Mouse (Mus musculus): ENCODE data around the gene Tmem127. TPM values are rescaled to one million over a fixed set of nuclear protein-coding genes. Genes with fewer than 3 reads are reported as not detected.

Gene Tmem127
- total RNA-seq (2023): 50.3 TPM

DNA sequence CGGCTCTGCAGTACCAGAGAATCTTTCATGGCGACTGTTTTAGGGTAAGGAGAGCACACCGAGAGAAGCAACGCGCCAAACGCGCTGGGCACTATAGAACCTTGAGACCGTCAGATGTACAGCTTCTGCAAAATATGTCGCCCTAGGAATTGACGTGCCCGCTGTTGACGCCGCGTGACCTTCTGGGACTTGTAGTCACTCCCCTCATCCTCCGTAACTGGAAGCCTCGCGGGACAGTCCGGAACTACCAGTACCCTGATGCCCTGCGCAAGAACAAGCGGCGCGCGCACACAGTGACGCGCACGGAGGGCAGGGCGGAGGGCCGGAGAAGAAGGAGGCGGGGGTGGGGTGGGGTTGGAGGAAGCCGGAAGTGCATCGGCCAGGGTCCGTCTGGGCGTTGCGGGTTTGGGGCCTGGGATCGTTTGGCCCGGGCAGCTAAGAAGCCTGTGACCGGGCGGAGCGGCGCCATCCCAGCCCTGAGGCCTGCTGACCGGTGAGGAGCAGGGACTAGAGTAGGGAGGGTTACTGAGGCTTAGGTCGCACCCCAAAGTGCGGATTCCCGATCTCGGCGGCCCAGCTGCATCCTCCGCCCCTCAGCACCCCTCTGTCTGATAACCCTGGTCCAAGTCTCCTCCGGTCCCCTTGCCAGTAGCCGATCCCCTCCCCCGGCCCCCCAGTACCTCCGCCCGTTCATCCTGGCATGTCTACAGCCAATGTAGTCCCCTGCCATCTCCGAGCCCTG is at the start of gene Tmem127, which contains the start of gene Ciao1:
Gene Tmem127 (plus strand): TSS at position 317 of the 742 bp plus-strand sequence.
Gene Ciao1 (minus strand): TSS at position 225 of the 742 bp plus-strand sequence.

DNA sequence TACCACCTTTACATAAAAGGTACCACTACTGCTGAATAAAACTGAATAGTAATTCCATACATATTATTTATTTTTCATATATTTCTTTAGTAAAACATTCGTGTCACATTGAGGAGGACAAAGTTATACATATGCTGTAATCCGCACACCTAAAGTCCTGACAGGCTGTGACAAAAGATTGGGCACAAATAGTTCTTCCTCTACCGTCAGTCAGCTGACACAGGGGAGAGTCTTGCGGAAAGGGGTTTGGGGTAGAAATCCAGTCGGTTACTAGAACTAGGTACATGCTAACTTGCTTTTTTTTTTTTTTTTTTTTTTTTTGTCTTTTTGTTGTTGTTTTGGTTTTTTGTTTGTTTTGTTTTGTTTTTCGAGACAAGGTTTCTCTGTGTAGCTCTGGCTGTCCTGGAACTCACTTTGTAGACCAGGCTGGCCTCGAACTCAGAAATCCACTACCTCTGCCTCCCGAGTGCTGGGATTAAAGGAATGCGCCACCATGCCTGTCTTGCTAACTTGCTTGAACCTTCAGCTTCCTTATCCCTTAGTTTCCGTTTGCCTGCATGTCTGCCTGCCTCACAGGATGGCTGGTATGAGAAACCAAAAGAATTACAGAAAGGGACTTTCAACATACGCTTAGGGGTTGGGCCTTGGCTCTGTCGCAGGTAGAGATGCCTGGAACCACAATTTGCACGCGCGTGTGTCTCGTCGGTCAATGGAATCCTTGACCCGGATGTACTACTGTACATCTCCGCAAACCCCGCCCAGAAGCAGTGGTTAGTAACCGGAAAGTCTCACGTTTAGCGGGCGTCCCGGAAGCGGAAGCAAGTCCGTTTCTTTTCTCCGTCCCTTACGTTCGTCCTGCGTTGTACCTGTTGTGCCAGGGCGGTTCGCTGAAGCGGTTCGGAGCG is 39.9 kb upstream of the Tmem127 start, which contains the start of the genes 1810024B03Rik and Snrnp200:
Gene 1810024B03Rik (minus strand): TSS at position 734 of the 905 bp plus-strand sequence.
Gene Snrnp200 (plus strand): TSS at position 840 of the 905 bp plus-strand sequence.

DNA sequence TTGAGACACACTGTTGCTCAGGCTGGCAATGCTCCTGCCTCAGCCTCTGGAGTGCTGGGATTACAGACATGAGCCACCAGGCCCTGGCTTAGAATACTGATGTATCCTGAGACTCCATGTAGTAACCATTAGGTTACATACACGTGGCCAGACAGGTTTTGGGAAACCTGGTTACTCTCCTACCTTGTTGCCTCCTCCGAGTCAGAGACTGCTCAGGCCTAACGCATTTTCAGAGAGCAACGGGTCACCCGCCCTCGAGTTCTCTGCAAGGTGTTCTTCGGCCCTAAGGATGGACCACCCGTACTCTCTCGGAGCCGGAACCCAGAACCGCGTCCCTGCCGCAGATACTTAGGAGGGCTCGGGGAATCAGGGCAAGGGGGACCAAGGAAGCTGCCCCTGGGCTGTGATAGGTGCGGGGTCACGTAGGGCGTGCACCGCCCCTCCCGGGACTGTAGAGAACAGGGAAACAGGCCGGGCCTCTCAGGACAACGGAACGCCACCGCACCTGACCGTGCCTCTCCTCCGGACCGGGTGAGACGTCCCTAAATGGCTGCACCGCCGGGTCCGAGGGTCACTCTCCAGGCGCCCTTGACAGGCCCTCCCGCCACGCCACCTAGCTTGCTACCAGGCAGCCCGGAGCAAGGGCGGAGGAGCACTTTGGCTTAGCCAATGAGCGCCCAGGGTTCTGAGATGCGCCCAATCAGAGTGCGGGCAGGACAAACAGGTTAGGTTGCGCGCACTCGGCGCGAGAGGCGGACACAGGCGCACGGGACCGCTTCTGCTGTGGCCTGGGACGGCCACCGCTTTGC is 22.0 kb downstream of the Tmem127 start, which contains the start of gene Stard7:
Gene Stard7 (plus strand): TSS at position 728 of the 809 bp plus-strand sequence.

Other genes starting within 250 kb of the Tmem127 start
- gene Ap4e1, start 239.2 kb upstream of the Tmem127 start, total RNA-seq (2023): 29.1 TPM
- 16.3 TPM for gene Blvra, start 177.2 kb upstream of the Tmem127 start, total RNA-seq (2023)
- 3.3 TPM for gene Ncaph, start 114.0 kb upstream of the Tmem127 start, total RNA-seq (2023)
- 17.2 TPM for gene Itpripl1, start 104.5 kb upstream of the Tmem127 start, total RNA-seq (2023)
- gene 1810024B03Rik, start 39.6 kb upstream of the Tmem127 start, total RNA-seq (2023): 1.5 TPM
- gene Snrnp200, start 39.5 kb upstream of the Tmem127 start, total RNA-seq (2023): 159 TPM
- 46.3 TPM for gene Ciao1, start 92 bp upstream of the Tmem127 start, total RNA-seq (2023)
- 61.9 TPM for gene Stard7, start 22.3 kb downstream of the Tmem127 start, total RNA-seq (2023)
- gene Dusp2, start 88.3 kb downstream of the Tmem127 start, total RNA-seq (2023): 588 TPM
- 0.70 TPM for gene Astl, start 90.7 kb downstream of the Tmem127 start, total RNA-seq (2023)
- not detected for gene Adra2b, start 115.3 kb downstream of the Tmem127 start, total RNA-seq (2023)
- gene Gpat2, start 177.3 kb downstream of the Tmem127 start, total RNA-seq (2023): not detected
- gene Fahd2a, start 196.7 kb downstream of the Tmem127 start, total RNA-seq (2023): 13.0 TPM

Data from CD8-positive naive resting alpha-beta T cell, adult 57 days (primary cell).